Mouse (Mus musculus) limb, embryonic 14.5 days (tissue): Measurements from ENCODE around the gene Sfxn1. TPM values are rescaled to one million over a fixed set of nuclear protein-coding genes. Genes with fewer than 3 reads are reported as not detected.

Experiments
- ATAC-seq: fragments of 200-750 bp; cut with Nextera tagmentation; 2 replicates; pipeline ENCODE4 v1.8.0; 2017; ENCODE audit warnings: low read depth, moderate number of reproducible peaks, moderate TSS enrichment; ENCODE audit not compliant: low FRiP score
- DNase-seq: peaks from one replicate; pipeline ENCODE4 v3.0.0-alpha.2; 2015; ENCODE audit warnings: low spot score
- H3K27ac ChIP-seq: fragments of 300-500 bp; sonication (generic); replicated peaks from 2 replicates; pipeline ENCODE4 v1.5.1; 2014; ENCODE audit warnings: low read depth, mild to moderate bottlenecking, low read length, moderate library complexity, mixed read lengths
- H3K27me3 ChIP-seq: fragments of 300-500 bp; sonication (generic); 2 replicates; pipeline ENCODE4 v1.6.1; 2014; ENCODE audit warnings: low read length, mixed read lengths; ENCODE audit not compliant: control insufficient read depth, insufficient read depth
- H3K36me3 ChIP-seq: fragments of 300-500 bp; sonication (generic); 2 replicates; pipeline ENCODE4 v1.6.1; 2014; ENCODE audit warnings: mild to moderate bottlenecking, low read length, moderate library complexity, mixed read lengths; ENCODE audit not compliant: control insufficient read depth, insufficient read depth
- H3K4me1 ChIP-seq: fragments of 300-500 bp; sonication (generic); 2 replicates; pipeline ENCODE4 v1.6.1; 2014; ENCODE audit warnings: antibody characterized with exemption, low read length, mixed read lengths; ENCODE audit not compliant: control insufficient read depth, insufficient read depth
- H3K4me2 ChIP-seq: fragments of 300-500 bp; sonication (generic); replicated peaks from 2 replicates; pipeline ENCODE4 v1.6.1; 2014; ENCODE audit warnings: low read depth, mild to moderate bottlenecking, low read length, moderate library complexity; ENCODE audit not compliant: severe bottlenecking
- H3K4me3 ChIP-seq: fragments of 300-500 bp; sonication (generic); replicated peaks from 2 replicates; pipeline ENCODE4 v1.5.1; 2014; ENCODE audit warnings: low read length
- H3K9ac ChIP-seq: fragments of 300-500 bp; sonication (generic); 2 replicates; pipeline ENCODE4 v1.6.1; 2014; ENCODE audit warnings: mild to moderate bottlenecking, low read depth, low read length, moderate library complexity; ENCODE audit not compliant: severe bottlenecking
- H3K9me3 ChIP-seq: fragments of 300-500 bp; sonication (generic); 2 replicates; pipeline ENCODE4 v1.6.1; 2016; ENCODE audit warnings: low read length; ENCODE audit not compliant: control insufficient read depth
- POLR2A ChIP-seq: fragments of 200-500 bp; IDR thresholded peaks from 2 replicates; pipeline ENCODE4 v1.8.0; 2012; ENCODE audit warnings: inconsistent platforms, mild to moderate bottlenecking, moderate library complexity, borderline replicate concordance; ENCODE audit not compliant: insufficient read depth, insufficient read length; ENCODE audit errors: extremely low read depth
- WGBS: fragments of 180-500 bp; shearing (Covaris S2); extraction: QIAGEN DNeasy Blood & Tissue Kit; methylation state at CpG from one replicate; pipeline ENCODE4 v1.1.7; 2014; 5-methylcytosine and 5-hydroxymethylcytosine counted together
- polyA plus RNA-seq, 2 experiments: library from polyadenylated mRNA; depleted of rRNA in 1 of 2; stranded (reverse) in 1 of 2; unstranded in 1 of 2; fragments of >200 nt; fragmentation: Nextera tagmentation in 1 of 2; extraction: Ambion mirVana in 1 of 2; gene quantifications; 2 replicates each; pipeline versions ENCODE4 v1.2.1 to v1.2.3; 2012 to 2014

Sfxn1 gene
- polyA plus RNA-seq, 2 experiments = 26.7 to 49.9 TPM

DNA sequence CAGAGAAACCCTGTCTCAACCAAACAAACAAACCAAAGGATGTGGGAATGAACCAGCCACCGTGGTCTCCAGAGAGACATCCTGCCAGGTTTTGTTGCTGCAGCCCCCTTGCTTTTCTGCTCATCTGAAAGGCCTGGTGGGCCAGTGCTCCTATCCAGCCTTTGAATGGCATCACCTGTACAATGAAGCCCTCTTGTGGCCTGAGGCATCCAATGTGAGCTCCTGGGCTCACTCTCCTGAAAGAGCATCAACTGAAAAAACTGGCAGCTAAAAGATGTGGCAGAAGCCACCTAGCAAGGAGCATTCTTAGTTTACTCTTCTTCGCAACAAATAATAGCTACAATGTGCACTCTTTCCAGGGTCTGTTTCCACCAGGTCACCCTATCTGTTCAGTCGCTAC lies 9.6 kb upstream of the Sfxn1 start:
- no peak for DNase-seq
- TF ChIP-seq POLR2A = no peak
- H3K9me3 ChIP-seq = no peaks in the 10 kb centered on the region
- H3K36me3 ChIP-seq = no peaks in the 10 kb centered on the region
- H3K27ac ChIP-seq = no peak overlapping the region
- H3K4me1 ChIP-seq = no peaks in the 10 kb centered on the region
- peaks cover 2% of the 10 kb centered on the region; the same call in 1 of the 2 replicates for H3K27me3 ChIP-seq
- 88% methylated on average over 3 of the region's 3 CpGs for WGBS
- no peak overlapping the region for H3K4me3 ChIP-seq
- H3K9ac ChIP-seq = no peak overlapping the region
- ATAC-seq = no peak
- H3K4me2 ChIP-seq = no peak overlapping the region

DNA sequence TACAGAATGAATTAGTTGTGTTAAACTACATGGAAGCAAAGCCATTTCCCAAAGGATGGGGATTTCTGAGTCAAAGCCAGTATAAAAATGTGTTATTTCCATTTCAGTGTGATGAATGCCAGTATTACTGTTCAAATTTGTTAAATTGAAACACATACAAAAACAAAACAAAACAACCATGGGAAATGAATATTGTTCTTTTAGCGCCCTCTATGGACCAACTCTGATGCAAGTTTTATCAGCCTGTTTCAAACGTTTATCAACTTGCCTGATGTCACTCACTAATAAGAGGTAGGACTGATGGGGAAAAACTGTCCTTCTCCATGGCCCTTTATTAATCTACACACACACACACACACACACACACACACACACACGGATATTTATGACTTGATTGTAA lies 8.4 kb upstream of the Sfxn1 start:
- H3K27me3 ChIP-seq = no peaks in the 10 kb centered on the region
- no peak for ATAC-seq
- no peaks in the 10 kb centered on the region for H3K9me3 ChIP-seq
- H3K27ac ChIP-seq = no peak overlapping the region
- TF ChIP-seq POLR2A = no peak
- H3K36me3 ChIP-seq = no peaks in the 10 kb centered on the region
- H3K4me3 ChIP-seq = no peak overlapping the region
- H3K4me1 ChIP-seq = no peaks in the 10 kb centered on the region
- H3K4me2 ChIP-seq = no peak overlapping the region
- peak; percentile 63 for DNase-seq
- WGBS = 1% methylated on average over 3 of the region's 3 CpGs
- H3K9ac ChIP-seq = no peak overlapping the region

DNA sequence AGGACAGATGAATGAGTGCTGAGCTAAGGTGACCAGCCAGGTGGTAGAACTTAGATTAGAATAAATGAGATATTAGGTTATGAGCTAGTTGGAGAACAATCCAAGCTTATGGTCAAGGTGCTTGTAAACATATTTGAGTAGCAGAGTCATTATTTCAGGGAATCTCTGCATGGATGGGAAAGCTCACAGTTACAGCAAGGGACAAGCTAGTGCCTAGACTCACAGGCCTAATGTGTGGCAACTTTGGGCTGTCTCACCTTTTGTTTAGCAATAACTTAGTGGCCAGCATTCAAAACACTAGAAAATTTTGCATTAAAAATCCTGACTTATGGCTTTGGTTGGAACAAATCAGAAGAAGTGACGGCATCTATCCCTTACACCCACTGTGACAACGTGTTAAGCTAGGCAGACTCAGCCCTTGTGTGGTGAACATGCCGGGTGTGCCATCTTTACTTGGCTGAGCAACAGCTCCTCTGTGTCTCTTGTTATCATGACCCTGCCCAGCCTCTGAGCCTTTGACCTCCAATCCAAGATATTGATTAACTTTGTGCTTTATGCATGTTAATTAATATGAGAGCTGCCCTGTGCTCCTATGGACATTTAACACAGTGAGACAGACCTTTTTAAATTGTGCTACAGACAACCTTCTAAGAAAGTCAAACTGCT lies 5.5 kb upstream of the Sfxn1 start:
- ATAC-seq = no peak

DNA sequence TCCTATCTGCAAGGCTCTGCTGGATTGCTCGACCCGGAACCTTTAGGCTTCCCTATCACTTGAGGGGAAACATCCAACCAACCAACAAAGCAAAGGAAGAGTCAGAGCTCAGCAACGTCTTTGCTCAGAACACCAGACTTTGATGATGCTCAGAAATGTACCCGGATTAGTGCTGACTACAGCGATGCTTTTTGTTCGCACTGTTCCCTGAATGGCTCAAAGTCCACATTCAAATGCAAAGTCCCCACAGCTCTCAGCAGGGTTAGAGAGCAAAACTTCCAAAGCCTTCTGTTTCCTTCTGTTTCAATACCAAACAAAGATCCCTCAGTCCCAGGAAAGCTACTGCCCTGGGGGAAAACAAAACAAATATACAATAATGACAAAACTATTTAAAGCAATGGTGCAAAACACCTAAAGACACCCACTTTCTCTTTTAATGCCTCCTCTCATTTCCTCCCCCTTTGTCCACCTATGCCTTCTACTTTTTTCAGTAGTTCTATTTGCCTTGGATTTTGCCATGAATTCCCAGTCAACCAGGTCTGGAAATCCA lies 4.0 kb upstream of the Sfxn1 start:
- H3K27me3 ChIP-seq = no peaks in the 10 kb centered on the region
- no peak overlapping the region for H3K4me3 ChIP-seq
- 40% methylated on average over 6 of the region's 6 CpGs for WGBS
- DNase-seq (no peak), ATAC-seq (no peak)
- peaks cover 4% of the 10 kb centered on the region; the same call in 1 of the 2 replicates for H3K4me1 ChIP-seq
- no peak overlapping the region for H3K27ac ChIP-seq
- H3K36me3 ChIP-seq = no peaks in the 10 kb centered on the region
- TF ChIP-seq POLR2A = no peak
- H3K9me3 ChIP-seq = no peaks in the 10 kb centered on the region
- H3K4me2 ChIP-seq = no peak overlapping the region
- no peak overlapping the region for H3K9ac ChIP-seq

More for the DNA sequence above, 5.5 kb upstream of the Sfxn1 start:
- Histone ChIP-seq H3K4me2 (no peak overlapping the region), H3K4me1 (no peaks in the 10 kb centered on the region), H3K27ac (no peak overlapping the region), H3K27me3 (no peaks in the 10 kb centered on the region), H3K9me3 (no peaks in the 10 kb centered on the region), H3K36me3 (no peaks in the 10 kb centered on the region), H3K9ac (no peak overlapping the region), H3K4me3 (no peak overlapping the region)
- no peak for TF ChIP-seq POLR2A
- no peak for DNase-seq
- WGBS = 88% methylated on average over 3 of the region's 3 CpGs

DNA sequence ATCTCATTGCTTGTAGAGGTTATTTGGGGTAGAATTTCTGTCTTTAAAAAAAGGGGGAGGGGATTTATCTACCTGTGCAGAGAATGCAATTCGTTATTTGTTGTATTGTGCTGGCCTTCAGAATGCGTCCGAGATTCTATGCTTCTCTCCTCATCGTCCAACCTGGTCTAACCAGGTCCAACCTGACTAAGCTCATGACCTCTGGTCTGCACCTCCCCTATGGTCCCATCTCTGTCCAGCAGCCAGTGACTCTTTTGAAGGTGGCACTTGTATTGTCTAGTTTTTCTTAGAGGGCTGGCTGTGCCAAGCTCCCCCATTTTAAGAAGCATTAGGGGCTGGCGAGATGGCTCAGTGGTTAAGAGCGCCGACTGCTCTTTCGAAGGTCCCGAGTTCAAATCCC lies 658 bp upstream of the Sfxn1 start:
- no peak overlapping the region for H3K27ac ChIP-seq
- no peak overlapping the region for H3K9ac ChIP-seq
- DNase-seq (no peak), ATAC-seq (no peak)
- no peak overlapping the region for H3K4me3 ChIP-seq
- peaks cover 10% of the 10 kb centered on the region; the same call in 1 of the 2 replicates for H3K4me1 ChIP-seq
- WGBS = 95% methylated on average over 9 of the region's 9 CpGs
- no peaks in the 10 kb centered on the region for H3K27me3 ChIP-seq
- no peak overlapping the region for H3K4me2 ChIP-seq
- no peaks in the 10 kb centered on the region for H3K9me3 ChIP-seq
- no peaks in the 10 kb centered on the region for H3K36me3 ChIP-seq
- no peak for TF ChIP-seq POLR2A
